Mouse (Mus musculus) small intestine, adult 2 months (tissue): ENCODE data around the gene Cox6b2.

Experiments used
- CTCF ChIP-seq: fragments of 200-500 bp; IDR thresholded peaks from 2 replicates; pipeline ENCODE4 v1.5.1; 2012; ENCODE audit warnings: low read depth, mild to moderate bottlenecking, control low read depth, inconsistent platforms, low read length, moderate library complexity, mixed read lengths; ENCODE audit not compliant: insufficient replicate concordance, insufficient read length; ENCODE audit errors: extremely low read depth
- POLR2A ChIP-seq: fragments of 200-500 bp; IDR thresholded peaks from 2 replicates; pipeline ENCODE4 v1.6.1; 2012; ENCODE audit warnings: low read depth, mild to moderate bottlenecking, control low read depth, inconsistent platforms, low read length, moderate library complexity

DNA sequence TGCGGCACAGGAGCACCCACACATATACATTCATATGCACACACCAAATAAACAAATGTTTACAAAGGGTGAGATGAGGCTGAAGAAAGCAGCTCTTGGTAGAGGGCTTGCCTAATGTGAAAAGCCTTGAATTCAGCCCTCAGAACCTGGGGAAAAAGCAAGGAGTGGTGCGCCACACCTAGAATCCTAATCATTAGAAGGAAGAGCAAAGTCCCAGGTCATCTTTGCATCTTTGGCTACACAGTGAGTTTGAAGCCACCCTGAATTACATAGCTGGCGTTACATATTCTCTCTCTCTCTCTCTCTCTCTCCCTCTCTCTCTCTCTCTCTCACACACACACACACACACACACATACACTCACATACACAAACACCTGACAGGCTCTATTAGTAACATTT lies 33.6 kb downstream of the Cox6b2 start:
- no peak for TF ChIP-seq CTCF
- no peak for TF ChIP-seq POLR2A
